Comparison of ENCODE assay signal across 8 mouse cellular contexts in the genomic region with DNA sequence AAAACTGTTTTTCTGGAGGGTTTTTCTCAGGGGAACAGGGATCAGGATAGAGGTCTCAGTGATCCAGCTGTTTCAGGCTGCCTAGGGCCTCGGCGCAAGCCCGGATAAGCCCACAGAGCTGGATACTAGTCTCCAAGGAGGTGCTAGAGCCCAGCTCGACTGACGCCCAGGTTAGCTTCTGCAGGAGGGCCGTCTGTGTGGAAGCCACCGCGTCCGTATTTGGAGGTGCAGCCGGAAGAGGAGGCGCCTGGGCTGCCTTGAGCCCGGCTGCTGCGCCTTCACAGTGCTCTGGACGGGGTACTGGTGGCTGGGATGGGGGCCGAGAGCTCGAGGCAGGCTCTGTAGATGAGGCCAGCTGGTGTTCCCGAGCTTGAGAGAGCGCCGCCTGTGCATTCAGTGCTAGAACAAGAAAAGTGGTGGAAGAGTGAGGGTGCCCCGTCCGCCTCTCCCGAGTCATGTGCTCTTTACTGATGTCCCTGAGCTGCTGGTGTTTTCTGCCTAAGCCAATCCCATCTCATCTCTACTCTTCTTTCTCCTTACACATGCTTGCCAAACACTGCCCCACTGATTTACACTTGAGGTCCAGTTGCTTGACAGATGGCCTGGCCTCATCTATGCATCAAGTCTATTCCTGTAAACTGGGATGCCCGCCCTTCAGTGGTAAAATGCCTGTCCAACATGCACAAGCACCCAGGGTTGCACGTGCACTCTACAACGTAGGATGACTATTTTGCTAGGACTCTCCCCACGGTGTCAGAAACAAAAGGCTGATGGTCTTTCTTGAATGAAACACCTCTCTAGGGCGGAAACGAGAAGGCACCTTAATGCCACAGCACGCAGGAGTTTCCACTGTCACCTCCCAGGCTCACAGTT. TPM values are rescaled to one million over a fixed set of nuclear protein-coding genes. Genes with fewer than 3 reads are reported as not detected.
DNase-seq lines count a peak whose midpoint lies in the region; ATAC-seq and TF ChIP-seq lines count a peak whose summit lies in the region.

No protein-coding gene starts in this region.

- DNase-seq in lung, adult 2 months, result no peak
- peak; percentile 39 to 51 for DNase-seq in cerebellum, postnatal 36 days
- no peak for DNase-seq in hindbrain, embryonic 11.5 days (ENCODE audit: low spot score)
- DNase-seq in thymus, postnatal 4 days, result peak; percentile 70
- DNase-seq in left cerebral cortex, postnatal 14 days (ENCODE audit: low spot score in 2 of 2), result no peak
- no peak for DNase-seq in frontal cortex, postnatal 10 days (ENCODE audit: low spot score in 2 of 2)

- 72% methylated on average over 29 of the region's 29 CpGs for WGBS in lung, embryonic 16.5 days
- WGBS in lung, adult 2 months, result 79% methylated on average over 29 of the region's 29 CpGs
- WGBS in hindbrain, embryonic 11.5 days, result 74% methylated on average over 29 of the region's 29 CpGs
- 70% methylated on average over 29 of the region's 29 CpGs for WGBS in liver, embryonic 15.5 days (ENCODE audit: insufficient replicate concordance)

- H3K9ac ChIP-seq in lung, embryonic 16.5 days (ENCODE audit: low read length), result peak overlapping the region; percentile 82
- H3K9ac ChIP-seq in hindbrain, embryonic 11.5 days (ENCODE audit: low read depth, low read length), result peak overlapping the region; percentile 72; the same call in 1 of the 2 replicates
- H3K9ac ChIP-seq in liver, embryonic 15.5 days, result peak overlapping the region; percentile 97

- ATAC-seq in lung, embryonic 16.5 days (ENCODE audit: low read depth), result no peak
- ATAC-seq in hindbrain, embryonic 11.5 days (ENCODE audit: low FRiP score), result no peak
- no peak for ATAC-seq in liver, embryonic 15.5 days (ENCODE audit: insufficient read depth)

- H3K27ac ChIP-seq in lung, embryonic 16.5 days (ENCODE audit: low read length), result no peak overlapping the region
- H3K27ac ChIP-seq in hindbrain, embryonic 11.5 days (ENCODE audit: low read depth, low read length), result no peak overlapping the region
- H3K27ac ChIP-seq in liver, embryonic 15.5 days (replicated peaks), result peak overlapping the region; percentile 98; the same call in 1 of the 2 replicates

- peaks cover 40% of the 10 kb centered on the region for H3K4me1 ChIP-seq in lung, embryonic 16.5 days (replicated peaks; ENCODE audit: control insufficient read depth, insufficient read depth, low read length)
- peaks cover 18% of the 10 kb centered on the region for H3K4me1 ChIP-seq in lung, adult 2 months (ENCODE audit: control insufficient read depth, insufficient read depth, low read length)
- H3K4me1 ChIP-seq in hindbrain, embryonic 11.5 days (replicated peaks; ENCODE audit: control insufficient read depth, insufficient read depth, low read length), result peaks cover 13% of the 10 kb centered on the region
- peaks cover 58% of the 10 kb centered on the region for H3K4me1 ChIP-seq in liver, embryonic 15.5 days (replicated peaks)

- TF ChIP-seq POLR2A in lung, adult 2 months (IDR thresholded peaks at IDR 0.05; ENCODE audit: borderline replicate concordance, extremely low read depth, low read depth, low read length), result no peak

- intact Hi-C loops in left cerebral cortex, postnatal 14 days (cut with DNase I), result no loop called here

- H3K4me3 ChIP-seq in lung, embryonic 16.5 days (ENCODE audit: low read length), result peak overlapping the region; percentile 78
- H3K4me3 ChIP-seq in lung, adult 2 months (replicated peaks; ENCODE audit: extremely low read depth, low read depth, low read length), result no peak overlapping the region
- H3K4me3 ChIP-seq in hindbrain, embryonic 11.5 days (ENCODE audit: low read depth, low read length), result peak overlapping the region; percentile 76
- H3K4me3 ChIP-seq in liver, embryonic 15.5 days (replicated peaks), result peak overlapping the region; percentile 94

- peak overlapping the region; percentile 90 for H3K4me2 ChIP-seq in lung, embryonic 16.5 days (ENCODE audit: low read depth, low read length)
- H3K4me2 ChIP-seq in hindbrain, embryonic 11.5 days (replicated peaks; ENCODE audit: low read depth, low read length), result peak overlapping the region; percentile 85
- H3K4me2 ChIP-seq in liver, embryonic 15.5 days, result peak overlapping the region; percentile 96

- no peaks in the 10 kb centered on the region for H3K36me3 ChIP-seq in lung, embryonic 16.5 days (ENCODE audit: control insufficient read depth, insufficient read depth, low read length)
- no peaks in the 10 kb centered on the region for H3K36me3 ChIP-seq in hindbrain, embryonic 11.5 days (ENCODE audit: control insufficient read depth, insufficient read depth, low read length)
- H3K36me3 ChIP-seq in liver, embryonic 15.5 days (replicated peaks), result peaks cover 10% of the 10 kb centered on the region

- no peaks in the 10 kb centered on the region for H3K9me3 ChIP-seq in lung, embryonic 16.5 days (ENCODE audit: control insufficient read depth, low read length)
- no peaks in the 10 kb centered on the region for H3K9me3 ChIP-seq in hindbrain, embryonic 11.5 days (ENCODE audit: control insufficient read depth, low read length)
- H3K9me3 ChIP-seq in liver, embryonic 15.5 days (replicated peaks), result no peaks in the 10 kb centered on the region

- TF ChIP-seq CTCF in lung, adult 2 months (IDR thresholded peaks at IDR 0.05; ENCODE audit: insufficient read depth, low read length), result no peak

- no peaks in the 10 kb centered on the region; the same call in 1 of the 2 replicates for H3K27me3 ChIP-seq in lung, embryonic 16.5 days (ENCODE audit: control insufficient read depth, insufficient read depth, low read depth, low read length)
- H3K27me3 ChIP-seq in hindbrain, embryonic 11.5 days (ENCODE audit: control insufficient read depth, insufficient read depth, low read length), result no peaks in the 10 kb centered on the region
- H3K27me3 ChIP-seq in liver, embryonic 15.5 days, result peaks cover 20% of the 10 kb centered on the region

RNA-seq across cellular contexts. Expression of a gene that starts 1.1 kb away (rescaled TPM):
- polyA plus RNA-seq in lung, embryonic 16.5 days (2015; fragmentation: Nextera tagmentation; extraction: Ambion mirVana), result 89.1 and 92.9 TPM in 2 replicates
- polyA plus RNA-seq in lung, adult 2 months (2012; rRNA removed), result 231 and 234 TPM in 2 replicates
- polyA plus RNA-seq in hindbrain, embryonic 11.5 days (2014; fragmentation: Nextera tagmentation; extraction: Ambion mirVana), result 165 and 174 TPM in 2 replicates
- 39.3 and 39.8 TPM in 2 replicates for polyA plus RNA-seq in liver, embryonic 15.5 days (2015; fragmentation: Nextera tagmentation; extraction: Ambion mirVana)
- total RNA-seq in left cerebral cortex, postnatal 14 days (2021), result 10 to 100 TPM; 38.7 to 39.2 TPM

RNA-seq across cellular contexts. Expression of a gene that starts 4.4 kb away (rescaled TPM):
- 25.3 and 25.9 TPM in 2 replicates for polyA plus RNA-seq in lung, embryonic 16.5 days (2015; fragmentation: Nextera tagmentation; extraction: Ambion mirVana)
- polyA plus RNA-seq in lung, adult 2 months (2012; rRNA removed), result 64.4 and 73.8 TPM in 2 replicates
- 4.4 and 6.2 TPM in 2 replicates for polyA plus RNA-seq in hindbrain, embryonic 11.5 days (2014; fragmentation: Nextera tagmentation; extraction: Ambion mirVana)
- polyA plus RNA-seq in liver, embryonic 15.5 days (2015; fragmentation: Nextera tagmentation; extraction: Ambion mirVana), result 110 and 121 TPM in 2 replicates
- total RNA-seq in left cerebral cortex, postnatal 14 days (2021), result 10 to 100 TPM; 36.6 to 37.7 TPM

RNA-seq across cellular contexts. Expression of a gene that starts 10.2 kb away (rescaled TPM):
- 52.3 and 61.9 TPM in 2 replicates for polyA plus RNA-seq in lung, embryonic 16.5 days (2015; fragmentation: Nextera tagmentation; extraction: Ambion mirVana)
- polyA plus RNA-seq in lung, adult 2 months (2012; rRNA removed), result 236 and 238 TPM in 2 replicates
- 3.5 and 3.8 TPM in 2 replicates for polyA plus RNA-seq in hindbrain, embryonic 11.5 days (2014; fragmentation: Nextera tagmentation; extraction: Ambion mirVana)
- 1.2 and 3.4 TPM in 2 replicates for polyA plus RNA-seq in liver, embryonic 15.5 days (2015; fragmentation: Nextera tagmentation; extraction: Ambion mirVana)
- total RNA-seq in left cerebral cortex, postnatal 14 days (2021), result 10 to 100 TPM; 26.6 to 29.0 TPM

RNA-seq across cellular contexts. Expression of a gene that starts 26.4 kb away (rescaled TPM):
- polyA plus RNA-seq in lung, embryonic 16.5 days (2015; fragmentation: Nextera tagmentation; extraction: Ambion mirVana), result 0.36 and 0.50 TPM in 2 replicates
- polyA plus RNA-seq in lung, adult 2 months (2012; rRNA removed), result 2.0 and 4.6 TPM in 2 replicates
- polyA plus RNA-seq in hindbrain, embryonic 11.5 days (2014; fragmentation: Nextera tagmentation; extraction: Ambion mirVana), result 0.19 TPM in 1 of 2 replicates, not detected in the other
- 0.15 and 0.28 TPM in 2 replicates for polyA plus RNA-seq in liver, embryonic 15.5 days (2015; fragmentation: Nextera tagmentation; extraction: Ambion mirVana)
- not detected for total RNA-seq in left cerebral cortex, postnatal 14 days (2021)

RNA-seq across cellular contexts. Expression of a gene that starts 40.7 kb away (rescaled TPM):
- polyA plus RNA-seq in lung, embryonic 16.5 days (2015; fragmentation: Nextera tagmentation; extraction: Ambion mirVana), result 76.3 and 83.2 TPM in 2 replicates
- 113 and 116 TPM in 2 replicates for polyA plus RNA-seq in lung, adult 2 months (2012; rRNA removed)
- 47.2 and 55.7 TPM in 2 replicates for polyA plus RNA-seq in hindbrain, embryonic 11.5 days (2014; fragmentation: Nextera tagmentation; extraction: Ambion mirVana)
- 21.1 and 24.4 TPM in 2 replicates for polyA plus RNA-seq in liver, embryonic 15.5 days (2015; fragmentation: Nextera tagmentation; extraction: Ambion mirVana)
- 10 to 100 TPM; 77.7 to 79.5 TPM for total RNA-seq in left cerebral cortex, postnatal 14 days (2021)

Comparison
In these comparisons a context has a peak if more than half of its experiments do, and no peak if none do; other contexts are left out.
1. DNase-seq: peak in cerebellum, postnatal 36 days (2 of 2) and thymus, postnatal 4 days (single experiment); none in lung, adult 2 months (single experiment), hindbrain, embryonic 11.5 days (single experiment), left cerebral cortex, postnatal 14 days (0 of 2) and frontal cortex, postnatal 10 days (0 of 2).
2. RNA of a gene that starts 10.2 kb away (polyA plus RNA-seq): 236 to 238 TPM in lung, adult 2 months and 52.3 to 61.9 TPM in lung, embryonic 16.5 days; 3.5 to 3.8 TPM in hindbrain, embryonic 11.5 days and 1.2 to 3.4 TPM in liver, embryonic 15.5 days; every median in the first group is over 10 times any median in the second.
3. Peak in every context shown above with its lines, with median percentiles within 50 percentile points of each other: H3K4me2 ChIP-seq and H3K9ac ChIP-seq.